Mouse (Mus musculus) E14TG2a.4 (cell line): Measurements from ENCODE around the gene Hmgb4.

Experiments
- H3K27me3 ChIP-seq: 2 replicates; pipeline ENCODE4 v1.6.1; 2014; ENCODE audit warnings: low read length, control low read depth; ENCODE audit not compliant: insufficient read depth
- H3K36me3 ChIP-seq: 2 replicates; pipeline ENCODE4 v1.6.1; 2014; ENCODE audit warnings: low read length, control low read depth; ENCODE audit not compliant: insufficient read depth
- H3K4me1 ChIP-seq: replicated peaks from 2 replicates; pipeline ENCODE4 v1.6.1; 2014; ENCODE audit warnings: low read depth, low read length, control low read depth
- H3K4me3 ChIP-seq: replicated peaks from 2 replicates; pipeline ENCODE4 v1.5.1; 2014; ENCODE audit warnings: mild to moderate bottlenecking, low read length
- H3K9me3 ChIP-seq: 2 replicates; pipeline ENCODE4 v1.6.1; 2014; ENCODE audit warnings: low read length, control low read depth
- CTCF ChIP-seq: conservative IDR thresholded peaks from 2 replicates; pipeline ENCODE4 v1.5.1; 2014; ENCODE audit warnings: low read length
- NANOG ChIP-seq: IDR thresholded peaks from 2 replicates; pipeline ENCODE4 v1.6.1; 2014; ENCODE audit warnings: borderline replicate concordance, low read length, mixed read lengths
- POU5F1 ChIP-seq: IDR thresholded peaks from 2 replicates; pipeline ENCODE4 v1.6.1; 2014; ENCODE audit warnings: low read length, borderline replicate concordance

Gene Hmgb4

DNA sequence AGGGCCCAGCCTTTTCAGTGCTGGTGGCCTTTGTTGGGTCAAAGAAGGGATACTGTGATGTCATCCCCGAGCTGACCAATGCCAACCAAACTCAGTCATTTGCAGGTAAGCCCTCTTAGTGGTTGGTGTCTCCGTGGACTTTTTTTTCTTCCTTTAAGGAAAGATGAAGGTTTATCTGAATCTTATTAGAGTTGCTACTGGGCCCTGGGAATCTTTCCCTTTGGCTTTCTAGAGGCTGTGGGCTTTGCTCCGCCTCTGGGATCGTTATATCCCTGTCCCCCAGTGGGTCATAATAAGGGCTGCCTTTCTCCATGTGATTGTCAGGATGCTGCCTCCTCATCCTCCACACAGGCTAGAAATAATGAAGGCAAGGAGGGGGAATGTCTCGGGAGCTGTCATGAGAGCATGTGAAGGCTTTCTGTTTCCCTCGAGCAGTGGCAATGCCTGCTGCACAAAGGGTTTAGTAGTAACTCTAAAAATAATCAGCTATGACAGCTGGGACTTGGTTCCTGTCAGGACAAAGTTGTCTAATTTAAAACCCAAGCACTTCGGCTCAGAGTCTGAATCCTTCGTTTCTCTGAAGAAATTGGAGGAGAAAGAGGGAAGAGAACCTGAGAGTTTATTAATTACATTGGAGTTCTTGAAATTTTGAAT lies at the start of gene Hmgb4:
TSS of gene Hmgb4 (minus strand) at position 51 of the 654 bp plus-strand sequence.
- H3K9me3 ChIP-seq: no peaks in the 10 kb centered on the region
- TF ChIP-seq NANOG (no peak), POU5F1 (no peak), CTCF (no peak)
- H3K4me1 ChIP-seq: no peaks in the 10 kb centered on the region
- no peaks in the 10 kb centered on the region for H3K36me3 ChIP-seq
- H3K4me3 ChIP-seq: no peak within 1 kb of the TSS
- H3K27me3 ChIP-seq: peaks cover 3% of the 10 kb centered on the region; the same call in 1 of the 2 replicates

DNA sequence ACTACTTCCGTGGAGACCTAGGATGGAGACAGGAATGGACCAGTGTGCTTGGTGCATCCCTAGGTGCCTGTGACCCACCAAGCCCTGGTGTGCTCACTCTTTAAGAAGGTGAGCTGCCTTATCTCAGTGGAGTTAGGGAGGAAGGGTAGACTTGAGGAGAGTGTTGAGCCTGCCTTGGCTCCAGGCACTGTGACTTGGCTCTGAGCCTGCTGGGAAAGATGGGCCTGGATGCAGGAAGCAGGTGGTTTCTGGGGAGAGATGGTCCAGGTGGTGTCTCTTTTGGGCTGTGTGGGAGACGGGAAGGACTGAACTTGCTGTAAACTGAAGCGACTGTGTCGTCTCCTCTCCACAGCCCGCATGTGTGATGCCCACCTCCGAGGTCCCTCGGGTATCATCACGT lies 45.3 kb upstream of the Hmgb4 start:
- peaks cover 21% of the 10 kb centered on the region for H3K9me3 ChIP-seq
- no peaks in the 10 kb centered on the region for H3K4me1 ChIP-seq
- no peaks in the 10 kb centered on the region for H3K27me3 ChIP-seq
- no peak overlapping the region for H3K4me3 ChIP-seq
- no peak for TF ChIP-seq NANOG
- no peak for TF ChIP-seq CTCF
- no peak for TF ChIP-seq POU5F1
- no peaks in the 10 kb centered on the region for H3K36me3 ChIP-seq

GRCm38 (mm10) chr4:128304049-128304448 lies 43.3 kb upstream of the Hmgb4 start:
- no peaks in the 10 kb centered on the region for H3K36me3 ChIP-seq
- no peaks in the 10 kb centered on the region for H3K4me1 ChIP-seq
- no peaks in the 10 kb centered on the region for H3K27me3 ChIP-seq
- peaks cover 11% of the 10 kb centered on the region for H3K9me3 ChIP-seq
- TF ChIP-seq POU5F1: no peak
- H3K4me3 ChIP-seq: no peak overlapping the region

- Histone ChIP-seq H3K4me1 (peaks cover 2% of the 10 kb centered on the region; the same call in 1 of the 2 replicates), H3K36me3 (no peaks in the 10 kb centered on the region), H3K27me3 (0 out of 2 replicates have a peak, but pooled peaks cover 3% of the 10 kb centered on the region), H3K4me3 (no peak overlapping the region), H3K9me3 (0 out of 2 replicates have a peak, but pooled peaks cover 5% of the 10 kb centered on the region)
- TF ChIP-seq CTCF (no peak), POU5F1 (no peak), NANOG (no peak)
These were observed 27.3 kb upstream of the Hmgb4 start for GRCm38 (mm10) chr4:128288095-128288494.

DNA sequence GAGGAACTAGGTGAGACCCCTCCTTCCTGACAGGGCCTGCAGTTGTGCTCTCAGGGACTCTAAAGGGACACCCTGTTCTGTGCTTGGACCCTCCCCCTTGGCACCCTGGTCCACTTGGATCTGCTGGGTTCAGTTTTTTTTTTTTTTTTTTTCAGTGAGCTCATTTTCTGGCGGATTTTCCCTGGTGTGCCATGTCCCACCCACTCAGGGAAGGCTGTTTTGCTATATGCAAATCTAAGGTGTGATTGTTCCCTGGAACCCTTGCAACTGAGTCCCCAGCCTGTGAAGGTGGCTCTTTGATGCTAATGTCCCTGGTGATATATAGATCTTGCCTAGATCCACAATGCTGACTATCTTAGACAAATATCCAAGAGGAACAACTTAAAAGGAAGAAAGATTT lies 24.3 kb upstream of the Hmgb4 start:
- Histone ChIP-seq H3K9me3 (0 out of 2 replicates have a peak, but pooled peaks cover 5% of the 10 kb centered on the region), H3K36me3 (no peaks in the 10 kb centered on the region), H3K4me3 (no peak overlapping the region), H3K4me1 (no peaks in the 10 kb centered on the region), H3K27me3 (no peaks in the 10 kb centered on the region)
- TF ChIP-seq CTCF (no peak), NANOG (no peak), POU5F1 (no peak)

- Histone ChIP-seq H3K27me3 (peaks cover 16% of the 10 kb centered on the region), H3K36me3 (no peaks in the 10 kb centered on the region), H3K9me3 (no peaks in the 10 kb centered on the region), H3K4me1 (peaks cover 29% of the 10 kb centered on the region), H3K4me3 (no peak overlapping the region)
- TF ChIP-seq POU5F1 (no peak), CTCF (no peak), NANOG (no peak)
These were observed 14.8 kb upstream of the Hmgb4 start for GRCm38 (mm10) chr4:128275586-128275985.

DNA sequence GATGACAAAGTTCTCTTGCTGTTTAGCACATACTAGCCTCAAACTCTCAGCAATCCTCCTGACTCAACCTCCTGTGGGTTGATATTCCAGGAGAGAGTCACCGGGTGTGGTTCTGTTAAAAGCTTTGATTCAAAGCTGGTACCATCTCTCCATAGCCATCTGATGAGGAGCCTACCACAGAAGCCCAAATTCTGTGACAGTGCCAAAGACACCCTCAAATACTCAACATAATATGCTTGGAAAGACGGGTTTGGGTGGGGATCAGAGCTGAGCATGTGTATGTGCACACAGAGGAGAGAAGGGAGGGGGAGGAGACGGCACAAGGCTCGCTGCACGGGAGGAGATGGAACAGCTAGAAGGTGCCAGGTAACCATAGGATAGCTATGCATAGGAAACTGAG lies 14.4 kb upstream of the Hmgb4 start:
- Histone ChIP-seq H3K4me3 (no peak overlapping the region), H3K4me1 (peaks cover 29% of the 10 kb centered on the region), H3K9me3 (no peaks in the 10 kb centered on the region), H3K27me3 (peaks cover 16% of the 10 kb centered on the region), H3K36me3 (no peaks in the 10 kb centered on the region)
- no peak for TF ChIP-seq NANOG
- TF ChIP-seq CTCF: no peak
- no peak for TF ChIP-seq POU5F1

- TF ChIP-seq NANOG: no peak
- TF ChIP-seq CTCF: no peak
- TF ChIP-seq POU5F1: no peak
- no peaks in the 10 kb centered on the region for H3K36me3 ChIP-seq
- H3K27me3 ChIP-seq: peaks cover 16% of the 10 kb centered on the region
- H3K9me3 ChIP-seq: no peaks in the 10 kb centered on the region
- H3K4me1 ChIP-seq: peaks cover 29% of the 10 kb centered on the region
- no peak overlapping the region for H3K4me3 ChIP-seq
These were observed 12.4 kb upstream of the Hmgb4 start for GRCm38 (mm10) chr4:128273146-128273545.

- peaks cover 4% of the 10 kb centered on the region for H3K9me3 ChIP-seq
- peaks cover 29% of the 10 kb centered on the region for H3K4me1 ChIP-seq
- no peak overlapping the region for H3K4me3 ChIP-seq
- TF ChIP-seq POU5F1 (no peak), CTCF (no peak), NANOG (no peak)
- H3K27me3 ChIP-seq: peaks cover 16% of the 10 kb centered on the region
- no peaks in the 10 kb centered on the region for H3K36me3 ChIP-seq
These were observed 11.7 kb upstream of the Hmgb4 start for GRCm38 (mm10) chr4:128272501-128272900.
